Mouse (Mus musculus) retina, postnatal 7 days (tissue): ENCODE measurements around the gene Foxd3.
A peak's percentile ranks its signal among the peaks of the same experiment; 100 is the strongest.

Experiments
- DNase-seq: peaks from one replicate; pipeline ENCODE4 v3.0.0-alpha.2; 2012; ENCODE audit warnings: low read depth, low spot score

Foxd3 gene

GRCm38 (mm10) chr4:99657430-99657820 is 1.3 kb downstream of the Foxd3 start:
- no peak for DNase-seq

- DNase-seq, result no peak
These were observed 1.9 kb downstream of the Foxd3 start for GRCm38 (mm10) chr4:99657831-99658470.

GRCm38 (mm10) chr4:99658881-99659280 is 2.8 kb downstream of the Foxd3 start:
- no peak for DNase-seq

GRCm38 (mm10) chr4:99659361-99660072 is 3.4 kb downstream of the Foxd3 start:
- DNase-seq, result no peak

- DNase-seq, result no peak
These were observed 4.0 kb downstream of the Foxd3 start for GRCm38 (mm10) chr4:99660073-99660611.

- peak; percentile 55 for DNase-seq
These were observed 4.9 kb downstream of the Foxd3 start for GRCm38 (mm10) chr4:99660981-99661380.

GRCm38 (mm10) chr4:99661956-99662355 is 5.9 kb downstream of the Foxd3 start:
- DNase-seq, result no peak

GRCm38 (mm10) chr4:99662431-99662830 is 6.3 kb downstream of the Foxd3 start:
- DNase-seq, result no peak

- DNase-seq, result no peak
These were observed 6.9 kb downstream of the Foxd3 start for GRCm38 (mm10) chr4:99662841-99663567.

GRCm38 (mm10) chr4:99663710-99664109 is 7.6 kb downstream of the Foxd3 start:
- no peak for DNase-seq

- DNase-seq, result no peak
These were observed 14.2 kb downstream of the Foxd3 start for GRCm38 (mm10) chr4:99670203-99670851.

- DNase-seq, result no peak
These were observed 19.1 kb downstream of the Foxd3 start for GRCm38 (mm10) chr4:99675191-99675590.

- DNase-seq, result no peak
These were observed 27.8 kb downstream of the Foxd3 start for GRCm38 (mm10) chr4:99683941-99684340.

- no peak for DNase-seq
These were observed 30.2 kb downstream of the Foxd3 start for GRCm38 (mm10) chr4:99686308-99686707.
